Mouse (Mus musculus) gastrocnemius, postnatal 14 days (tissue): ENCODE results near the gene Hebp1. TPM values are rescaled to one million over a fixed set of nuclear protein-coding genes. Genes with fewer than 3 reads are reported as not detected.

Experiments used
- DNase-seq: peaks from one replicate; pipeline ENCODE4 v3.0.0; 2021; ENCODE audit warnings: mixed read lengths
- intact Hi-C: fragments of 180-260 bp; cut with DNase I; formaldehyde crosslinking; loops from one replicate; pipeline ENCODE4 v1.15.1; 2025; ENCODE audit warnings: low total_unique reads
- total RNA-seq, 2 experiments: library from RNA; stranded (reverse); gene quantifications; 2 replicates each; pipeline ENCODE4 v1.2.3; 2021

The Hebp1 gene
- total RNA-seq, 2 experiments from 2014 or later: 9.7 to 10.3 TPM

DNA sequence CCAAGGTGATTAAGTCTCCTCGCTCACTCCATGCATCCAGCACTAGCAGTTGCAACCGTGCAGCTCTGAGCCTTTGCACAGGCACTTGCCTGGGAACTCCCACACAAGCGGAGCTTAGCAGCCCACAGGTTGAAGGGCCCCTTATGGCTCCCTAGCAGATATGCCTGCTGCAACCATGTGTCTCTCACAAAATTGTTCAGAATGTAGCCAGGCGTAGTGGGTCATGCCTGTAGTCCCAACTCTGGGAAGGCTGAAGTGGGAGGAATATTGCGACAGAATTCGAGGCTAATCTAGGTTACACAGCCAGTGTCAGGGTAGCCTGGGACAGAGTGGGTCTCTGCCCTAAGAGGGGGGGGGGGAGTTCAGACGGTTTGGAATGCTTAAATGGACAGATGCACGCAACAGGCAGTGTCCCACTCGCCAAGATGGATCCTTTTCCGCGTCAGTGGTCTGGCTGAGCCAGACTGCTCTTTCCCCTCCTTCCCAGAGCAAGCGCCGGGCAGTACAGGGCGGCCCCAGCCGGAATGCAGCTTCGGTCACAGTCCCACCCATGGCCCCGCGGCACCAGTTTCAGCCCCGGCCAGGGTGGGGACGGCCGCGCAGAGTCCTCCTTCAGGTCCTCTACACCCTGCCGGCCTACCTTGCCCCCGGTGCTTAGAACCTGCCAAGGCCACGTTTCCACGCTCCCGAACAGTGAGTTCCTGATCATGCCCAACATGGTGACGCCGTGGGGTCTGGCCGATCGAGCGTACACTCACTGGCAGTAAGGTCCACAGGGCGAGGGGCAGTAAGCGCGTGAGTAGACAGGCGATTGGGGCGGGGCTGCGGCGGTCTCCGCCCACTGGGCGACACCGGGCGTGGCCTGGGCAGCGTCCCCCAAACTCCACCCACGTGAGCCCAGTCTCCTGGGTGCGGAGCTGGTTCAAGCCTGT lies 30.2 kb downstream of the Hebp1 start:
- intact Hi-C loops: no loop called here
- peak; percentile 90 for DNase-seq

DNA sequence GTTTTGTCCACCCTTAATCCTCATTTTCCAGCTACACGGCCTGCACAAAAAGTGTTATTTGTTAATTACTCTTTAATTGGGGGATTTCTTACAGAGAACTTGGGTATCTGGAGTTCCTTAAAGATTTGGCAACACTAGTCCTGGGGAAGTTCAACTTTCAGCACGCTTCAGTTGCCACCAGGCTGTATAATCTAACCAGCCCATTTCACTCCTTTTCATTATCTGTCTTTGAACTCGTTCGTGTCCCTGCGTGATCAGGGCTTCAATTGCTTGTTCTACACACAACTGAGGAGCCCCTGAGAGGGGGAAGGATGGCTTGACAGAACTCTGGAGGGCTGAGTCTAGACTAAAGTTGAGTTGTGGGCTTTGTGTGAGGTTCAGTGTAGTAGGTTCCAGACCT lies 31.1 kb downstream of the Hebp1 start:
- DNase-seq: no peak
- intact Hi-C loops: no loop called here

DNA sequence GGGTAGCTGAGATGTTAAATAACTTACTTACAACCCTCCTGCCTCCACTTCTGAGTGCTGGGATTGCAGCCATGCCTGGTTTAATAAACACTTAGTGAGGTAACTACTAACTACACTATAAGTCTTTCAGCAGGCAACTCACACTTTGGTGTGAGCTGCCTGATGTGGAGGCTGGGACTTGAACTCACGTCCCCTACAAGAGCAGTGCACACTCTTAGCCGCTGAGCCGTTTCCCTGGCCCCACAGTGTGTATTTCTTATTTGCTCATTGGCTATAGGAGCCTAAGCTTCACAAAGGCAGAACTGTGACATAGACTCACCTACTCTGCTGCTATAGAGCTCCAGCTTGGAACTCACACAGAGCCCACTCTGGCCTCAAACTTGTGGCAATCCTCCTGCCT lies 31.6 kb downstream of the Hebp1 start:
- intact Hi-C loops: no loop called here
- DNase-seq: no peak

DNA sequence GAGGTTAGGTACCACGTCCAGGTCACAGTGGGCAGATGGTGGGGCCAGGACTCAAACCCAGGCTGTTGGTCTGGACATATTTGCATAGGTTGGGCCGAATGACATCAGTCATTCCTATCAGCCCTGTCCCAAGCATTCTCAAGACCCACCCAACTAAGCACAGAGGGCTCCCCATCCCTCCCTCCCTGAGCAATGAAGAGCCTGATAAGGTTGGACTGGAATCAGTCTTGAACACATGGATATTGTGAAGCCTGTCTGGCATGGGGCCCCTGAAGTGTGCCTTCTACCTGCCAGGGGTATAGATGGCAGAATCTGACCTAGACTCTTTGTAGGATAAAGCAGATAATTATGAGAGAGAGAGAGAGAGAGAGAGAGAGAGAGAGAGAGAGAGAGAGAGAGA lies 32.1 kb downstream of the Hebp1 start:
- DNase-seq: no peak
- intact Hi-C loops: no loop called here

DNA sequence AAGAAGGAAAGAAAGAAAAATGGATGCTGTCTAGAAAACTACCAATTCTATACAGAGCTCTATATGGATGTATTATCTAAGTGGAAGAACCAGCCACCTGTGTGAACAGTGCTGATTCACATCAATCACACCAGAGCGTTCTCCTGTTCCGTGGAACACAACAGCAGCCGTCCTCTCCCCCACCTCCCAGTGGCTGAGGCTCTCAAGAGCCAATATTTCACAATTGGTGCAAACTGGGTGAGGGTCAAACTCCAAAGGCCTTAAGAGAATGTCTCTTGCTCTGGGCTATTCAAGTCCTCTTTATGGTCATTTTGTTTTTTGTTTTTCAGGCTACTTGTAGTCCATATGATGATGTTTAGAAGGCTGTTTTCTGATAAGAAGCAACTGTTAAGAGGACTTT lies 32.6 kb downstream of the Hebp1 start:
- intact Hi-C loops: no loop called here
- no peak for DNase-seq

DNA sequence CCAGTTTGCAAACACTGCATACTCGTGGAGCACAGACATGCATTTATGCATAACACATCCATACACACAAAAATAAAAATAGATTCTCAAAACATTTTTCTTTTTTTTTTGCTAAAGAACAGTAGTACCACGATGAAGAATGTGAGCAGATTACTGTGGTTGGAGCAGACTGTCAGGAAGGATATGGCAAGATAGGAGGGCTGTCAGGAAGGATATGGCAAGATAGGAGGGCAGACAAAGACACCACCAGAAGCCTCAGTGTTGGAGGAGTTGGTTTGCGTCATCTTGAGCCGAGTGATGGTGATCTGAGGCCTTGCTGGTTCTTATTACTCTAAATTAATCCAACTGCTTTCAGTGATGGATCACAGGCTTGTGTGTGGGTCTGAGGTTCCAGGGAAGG lies 35.0 kb downstream of the Hebp1 start:
- intact Hi-C loops: no loop called here
- DNase-seq: no peak

DNA sequence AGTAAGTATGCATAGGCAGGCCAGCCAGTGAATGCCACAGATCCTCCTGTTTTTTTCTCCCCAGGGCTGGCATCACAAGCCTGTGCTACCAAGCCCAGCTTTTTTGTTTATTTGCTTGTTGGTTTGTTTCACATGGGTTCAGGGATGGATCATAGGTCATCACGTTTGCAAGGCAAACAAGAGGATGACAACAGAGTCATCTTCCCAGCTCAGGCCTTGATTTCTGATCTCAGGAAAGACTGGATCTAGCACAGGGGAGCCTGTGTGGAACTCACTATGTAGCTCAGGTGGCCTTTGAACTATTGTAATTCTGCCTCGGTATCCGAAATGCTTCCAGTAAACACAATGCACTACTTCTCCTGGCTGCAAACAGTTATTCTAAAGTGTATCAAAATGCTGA lies 35.5 kb downstream of the Hebp1 start:
- no peak for DNase-seq
- intact Hi-C loops: no loop called here

DNA sequence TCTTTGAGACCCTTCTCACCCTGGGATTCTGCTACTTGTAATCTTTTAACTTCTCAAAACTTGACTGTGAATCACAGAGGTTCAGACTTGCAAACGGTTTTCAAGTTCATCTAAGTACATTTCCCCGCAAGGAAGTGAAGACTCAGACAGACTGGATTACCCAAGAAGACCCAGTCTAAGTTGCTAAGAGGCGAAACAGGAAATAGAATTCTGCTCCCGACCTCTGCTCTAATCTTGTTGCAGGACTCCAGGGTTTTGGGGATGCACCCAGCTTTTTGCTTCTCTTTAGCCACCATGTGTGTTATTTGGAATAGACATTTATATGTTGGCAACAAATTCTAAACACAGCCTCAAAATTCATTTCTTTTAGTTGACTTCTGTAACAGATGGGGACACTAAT lies 36.5 kb downstream of the Hebp1 start:
- intact Hi-C loops: no loop called here
- DNase-seq: no peak

DNA sequence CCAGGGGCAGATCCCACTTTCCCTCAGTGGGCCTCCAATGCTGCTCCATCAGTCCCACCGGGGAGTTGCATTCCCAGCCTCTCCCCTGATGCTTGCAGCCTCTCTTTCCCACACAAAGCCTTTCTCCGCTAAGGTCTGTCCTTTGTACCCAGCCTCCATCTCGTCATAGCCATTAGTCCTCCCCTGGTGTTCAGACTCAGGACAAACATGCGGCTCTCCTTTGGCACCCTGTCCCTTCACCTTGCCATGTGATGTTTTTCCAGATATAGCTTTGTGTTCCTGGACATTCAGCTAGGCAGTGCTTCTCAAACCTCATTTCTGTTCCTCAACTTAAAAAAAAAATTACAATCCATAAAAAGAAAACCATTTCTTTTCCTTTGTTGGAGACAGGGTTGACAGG lies 39.3 kb downstream of the Hebp1 start:
- intact Hi-C loops: loop anchor here (10.0 kb wide), 1 partner anchor 86 kb away; no protein-coding TSS in a partner anchor
- DNase-seq: no peak

DNA sequence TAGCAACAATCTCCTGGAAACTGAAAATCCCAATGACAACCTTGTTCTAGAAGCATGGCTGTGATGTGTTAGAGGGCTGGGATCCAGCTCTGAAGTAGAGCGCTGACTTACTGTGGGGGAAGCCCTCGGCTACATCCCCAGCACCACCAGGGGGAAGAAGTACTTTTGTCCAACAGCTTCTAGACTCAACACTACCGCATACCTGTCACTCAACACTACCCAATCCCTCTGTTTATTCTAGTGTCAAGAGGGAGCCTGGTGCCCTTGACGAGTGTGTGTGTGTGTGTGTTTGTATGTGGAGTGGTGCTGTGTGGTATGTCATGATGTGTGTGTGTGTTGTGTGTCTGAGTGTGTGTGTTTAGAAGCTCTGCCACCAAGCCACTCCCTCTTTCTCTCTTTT lies 40.3 kb downstream of the Hebp1 start:
- intact Hi-C loops: loop anchor here (10.0 kb wide), 1 partner anchor 87 kb away; no protein-coding TSS in a partner anchor
- no peak for DNase-seq

DNA sequence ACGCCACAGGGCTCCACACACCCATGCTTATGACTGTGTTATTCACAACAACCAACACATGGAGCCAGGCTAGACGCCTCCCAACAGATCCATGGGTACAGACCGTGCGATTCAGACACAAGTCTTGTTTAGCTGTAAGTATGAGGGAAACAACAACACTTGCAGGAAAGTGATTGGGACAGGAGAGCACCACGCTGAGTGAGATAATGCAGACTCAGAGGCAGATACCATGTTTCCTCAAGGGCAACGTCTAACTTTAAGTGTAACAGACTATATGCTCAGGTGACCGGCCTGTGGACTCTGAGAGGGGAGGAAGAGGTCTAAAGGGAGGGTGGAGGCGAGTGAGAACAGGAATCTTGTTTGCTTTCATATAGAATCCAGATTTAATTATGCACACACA lies 41.2 kb downstream of the Hebp1 start:
- intact Hi-C loops: loop anchor here (10.0 kb wide), 1 partner anchor 88 kb away; no protein-coding TSS in a partner anchor
- no peak for DNase-seq

DNA sequence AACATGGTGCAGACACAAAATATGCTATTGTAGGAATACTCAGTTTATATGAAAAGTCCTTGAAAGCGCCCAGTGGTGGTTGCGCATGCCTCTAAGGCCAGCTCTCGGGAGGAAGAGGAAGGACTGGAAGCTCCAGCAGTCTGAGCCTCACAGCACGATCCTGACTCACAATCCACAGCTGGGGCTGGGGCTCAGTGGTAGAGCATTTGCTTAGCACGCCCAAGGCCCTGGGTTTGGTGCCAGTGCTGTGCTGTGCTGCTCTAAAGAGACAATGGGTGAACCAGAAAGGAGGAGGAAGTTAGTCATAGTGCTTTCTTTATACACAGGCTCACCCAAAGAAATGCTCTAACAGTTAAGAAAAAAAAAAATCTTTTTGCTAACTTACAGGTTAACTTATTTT lies 44.1 kb downstream of the Hebp1 start:
- DNase-seq: no peak
- intact Hi-C loops: loop anchor here (5.0 to 10.0 kb wide), 2 partner anchors 91 to 224 kb away; no protein-coding TSS in a partner anchor

DNA sequence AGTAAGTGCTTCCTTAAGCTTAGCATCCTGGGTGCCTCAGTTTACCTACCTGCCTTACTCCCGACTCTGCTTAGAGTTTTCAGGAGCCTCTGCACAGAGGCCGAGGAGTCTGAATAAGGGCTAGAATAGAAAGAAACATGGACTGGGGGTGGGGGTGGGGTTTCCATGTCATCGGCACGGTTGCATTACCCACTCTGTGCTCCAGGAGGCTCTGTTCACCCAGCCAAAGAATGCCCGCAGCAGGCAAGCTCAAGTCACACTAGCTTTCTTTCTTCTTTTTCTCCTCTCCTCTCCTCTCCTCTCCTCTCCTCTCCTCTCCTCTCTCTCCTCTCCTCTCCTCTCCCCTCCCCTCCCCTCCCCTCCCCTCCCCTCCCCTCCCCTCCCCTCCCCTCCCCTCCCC lies 47.5 kb downstream of the Hebp1 start:
- no peak for DNase-seq
- intact Hi-C loops: loop anchor here (5.0 to 10.0 kb wide), 2 partner anchors 94 to 227 kb away; no protein-coding TSS in a partner anchor

DNA sequence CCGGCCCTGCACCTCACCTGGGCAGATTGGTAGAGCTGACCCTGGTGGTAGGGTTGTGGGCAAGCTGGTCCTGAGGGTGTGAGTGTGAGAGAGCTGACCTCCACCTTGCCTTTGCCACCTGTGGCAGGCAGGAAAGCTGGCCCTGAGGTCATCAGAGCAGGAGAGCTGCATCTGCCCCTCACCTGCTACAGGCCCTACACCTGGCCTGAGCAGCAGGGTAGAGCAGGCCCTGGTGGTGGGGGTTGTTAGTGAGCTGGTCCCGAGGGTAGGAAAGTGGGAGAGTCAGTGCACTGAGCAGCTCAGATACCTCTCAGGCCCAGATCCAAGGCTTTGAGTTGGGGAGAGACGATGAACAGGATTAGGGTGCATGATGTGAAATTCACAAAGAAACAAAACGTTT lies 48.1 kb downstream of the Hebp1 start:
- DNase-seq: no peak
- intact Hi-C loops: loop anchor here (5.0 to 10.0 kb wide), 3 partner anchors 95 to 228 kb away; no protein-coding TSS in a partner anchor

DNA sequence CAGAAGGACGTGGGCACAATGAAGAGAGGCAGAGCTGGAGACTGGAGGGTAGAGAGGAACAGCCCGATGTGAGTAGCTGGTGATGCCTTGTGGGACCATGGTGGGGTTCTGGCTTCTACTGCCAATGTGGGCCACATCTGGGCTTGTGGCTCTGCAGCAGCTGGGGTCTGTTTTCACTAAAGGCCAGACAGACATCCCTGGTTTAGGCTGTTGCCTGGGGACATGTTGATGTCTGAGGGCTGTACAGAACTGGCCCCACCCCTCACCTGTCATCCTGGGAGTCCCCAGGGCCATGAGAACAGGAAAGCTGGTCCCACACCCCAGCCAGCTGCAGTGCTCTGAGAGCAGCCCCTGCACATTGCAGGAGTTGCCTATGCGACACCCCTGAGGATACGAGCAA lies 48.6 kb downstream of the Hebp1 start:
- no peak for DNase-seq
- intact Hi-C loops: loop anchor here (10.0 kb wide), 1 partner anchor 124 kb away; no protein-coding TSS in a partner anchor

DNA sequence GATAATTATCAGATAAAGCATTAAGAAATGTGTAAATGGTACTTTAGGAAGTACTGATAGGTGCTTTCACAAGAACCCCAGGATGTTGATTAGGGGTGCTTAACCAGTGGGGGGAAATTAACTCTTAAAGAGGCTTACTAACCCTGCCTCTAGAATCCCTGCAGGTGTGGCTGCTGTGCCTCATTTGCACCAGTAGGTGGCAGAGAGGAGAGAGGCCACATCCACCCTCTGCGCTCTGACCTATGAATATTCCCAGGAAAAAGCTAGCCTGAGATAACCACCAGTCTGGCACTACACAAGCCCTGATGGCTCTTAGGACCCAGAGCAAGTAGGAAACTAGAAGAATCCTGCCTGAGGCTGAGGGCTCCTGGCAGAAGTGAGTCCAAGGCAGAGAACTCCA lies 49.3 kb downstream of the Hebp1 start:
- DNase-seq: no peak
- intact Hi-C loops: loop anchor here (10.0 kb wide), 1 partner anchor 124 kb away; no protein-coding TSS in a partner anchor

DNA sequence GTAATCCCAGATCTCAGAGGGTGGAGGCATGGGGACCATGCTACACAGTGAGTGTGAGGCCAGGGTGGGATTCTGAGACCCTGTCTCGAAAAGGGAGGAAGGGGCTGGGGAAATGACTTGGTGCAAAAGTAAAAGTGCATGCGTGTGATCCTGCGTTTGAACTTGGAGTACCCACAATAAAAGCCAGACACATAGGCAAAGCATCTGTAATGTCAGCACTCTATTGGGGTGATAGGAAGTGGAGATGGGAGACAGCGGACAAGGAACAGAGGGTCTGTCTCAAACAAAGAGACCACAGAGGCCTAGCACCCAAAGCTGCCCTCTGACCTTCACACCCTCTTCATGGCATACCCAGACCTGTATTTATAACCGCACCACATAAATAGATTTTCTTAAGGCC lies 51.8 kb downstream of the Hebp1 start:
- intact Hi-C loops: loop anchor here (2.0 to 10.0 kb wide), 2 partner anchors 59 to 121 kb away; no protein-coding TSS in a partner anchor
- no peak for DNase-seq

DNA sequence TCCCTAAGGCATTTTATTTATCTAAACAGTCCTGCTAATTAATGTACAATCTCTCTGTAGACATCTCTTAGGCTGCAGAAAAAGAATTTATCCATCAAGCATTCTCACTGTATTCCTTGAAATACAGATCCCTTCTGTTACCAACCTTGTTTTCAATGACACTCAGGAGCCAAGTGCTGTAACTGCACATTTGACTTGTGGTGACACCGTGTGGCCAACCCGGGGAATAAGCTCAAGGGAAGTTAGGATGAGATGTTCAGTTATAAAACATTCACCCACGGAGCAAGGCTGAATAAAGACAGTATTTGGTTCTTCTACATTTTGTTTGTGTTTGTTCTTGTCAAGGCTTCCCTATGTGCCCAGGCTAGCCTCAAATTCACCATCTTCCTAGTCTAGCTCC lies 53.3 kb downstream of the Hebp1 start:
- intact Hi-C loops: loop anchor here (2.0 to 10.0 kb wide), 2 partner anchors 58 to 120 kb away; no protein-coding TSS in a partner anchor

DNA sequence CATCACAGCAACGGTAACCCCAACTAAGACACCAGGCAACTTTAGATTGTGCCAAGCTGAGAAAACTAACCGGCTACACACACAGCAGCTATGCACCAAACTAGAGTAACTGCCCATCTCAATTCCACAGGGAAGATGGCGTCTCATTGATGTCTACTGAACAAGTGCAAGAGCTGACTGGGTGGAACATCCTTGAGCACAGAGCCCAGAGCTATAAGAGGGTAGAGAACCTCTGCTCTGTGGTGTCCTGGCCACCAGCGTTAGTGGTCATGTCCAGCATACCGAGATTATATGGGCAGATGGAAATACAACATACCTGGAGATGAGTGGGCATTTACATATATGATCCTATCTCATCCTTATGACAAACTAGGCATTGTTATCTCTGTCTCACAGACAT lies 54.7 kb downstream of the Hebp1 start:
- intact Hi-C loops: loop anchor here (10.0 kb wide), 1 partner anchor 118 kb away; no protein-coding TSS in a partner anchor
- no peak for DNase-seq

More for the DNA sequence above, 53.3 kb downstream of the Hebp1 start:
- DNase-seq: peak; percentile 32

DNA sequence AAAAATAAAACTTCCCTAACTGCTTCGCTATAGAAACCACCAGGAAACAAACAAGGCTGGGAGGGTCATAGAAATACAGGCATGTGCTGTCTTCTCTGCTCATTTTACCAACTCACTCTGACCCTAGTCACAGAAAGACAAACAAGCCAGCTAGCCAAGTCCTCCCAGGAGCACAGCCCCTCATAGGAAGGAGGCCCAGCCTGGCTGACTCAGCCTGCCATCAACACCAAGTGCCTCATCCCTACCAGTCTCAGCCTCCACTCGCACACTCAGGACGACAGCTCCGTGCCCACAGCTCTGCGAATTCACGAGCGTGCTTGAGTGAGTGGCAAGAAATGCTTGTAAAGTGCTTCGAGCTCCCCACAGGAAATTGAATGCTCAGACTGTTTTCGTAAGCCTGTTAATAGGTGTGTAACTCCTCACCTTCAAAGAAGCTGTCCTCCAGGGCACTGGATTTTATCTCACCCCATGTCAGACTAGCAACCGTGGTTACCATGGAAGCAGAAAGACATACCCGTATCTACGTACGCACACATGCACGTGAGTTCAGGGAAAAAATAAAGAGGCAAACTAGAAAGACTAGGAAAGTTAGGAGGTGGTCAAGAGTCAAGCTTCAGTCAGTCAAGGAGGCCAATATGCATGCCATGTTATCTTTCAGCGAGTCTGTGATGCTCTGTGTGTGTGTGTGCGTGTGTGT lies 56.2 kb downstream of the Hebp1 start:
- intact Hi-C loops: loop anchor here (10.0 kb wide), 1 partner anchor 117 kb away; no protein-coding TSS in a partner anchor
- DNase-seq: no peak
